Mouse (Mus musculus) hindbrain, embryonic 12.5 days (tissue): ENCODE measurements around the gene Gm5965. TPM values are rescaled to one million over a fixed set of nuclear protein-coding genes. Genes with fewer than 3 reads are reported as not detected.
"Not testable (repeated sequence)": the region's sequence is repeated elsewhere in the genome, so short reads cannot be mapped to it uniquely, and the experiment has no call there.

Experiments
- ATAC-seq: fragments of 200-750 bp; cut with Nextera tagmentation; 2 replicates; pipeline ENCODE4 v1.8.0; 2017; ENCODE audit warnings: moderate TSS enrichment; ENCODE audit not compliant: low FRiP score
- H3K27ac ChIP-seq: fragments of 300-500 bp; sonication (generic); 2 replicates; pipeline ENCODE4 v1.5.1; 2016; ENCODE audit warnings: mild to moderate bottlenecking
- H3K27me3 ChIP-seq: fragments of 300-500 bp; sonication (generic); 2 replicates; pipeline ENCODE4 v1.6.1; 2016; ENCODE audit warnings: mild to moderate bottlenecking
- H3K36me3 ChIP-seq: fragments of 300-500 bp; sonication (generic); 2 replicates; pipeline ENCODE4 v1.6.1; 2016; ENCODE audit warnings: mild to moderate bottlenecking
- H3K4me1 ChIP-seq: fragments of 300-500 bp; sonication (generic); 2 replicates; pipeline ENCODE4 v1.6.1; 2016
- H3K4me2 ChIP-seq: fragments of 300-500 bp; sonication (generic); replicated peaks from 2 replicates; pipeline ENCODE4 v1.6.1; 2016; ENCODE audit warnings: mild to moderate bottlenecking
- H3K4me3 ChIP-seq: fragments of 300-500 bp; sonication (generic); 2 replicates; pipeline ENCODE4 v1.5.1; 2016; ENCODE audit warnings: mild to moderate bottlenecking
- H3K9ac ChIP-seq: fragments of 300-500 bp; sonication (generic); 2 replicates; pipeline ENCODE4 v1.6.1; 2016; ENCODE audit warnings: mild to moderate bottlenecking, moderate library complexity
- H3K9me3 ChIP-seq: fragments of 300-500 bp; sonication (generic); replicated peaks from 2 replicates; pipeline ENCODE4 v1.6.1; 2016; ENCODE audit warnings: mild to moderate bottlenecking
- WGBS: fragments of 180-500 bp; shearing (Covaris S2); methylation state at CpG from one replicate; pipeline ENCODE4 v1.1.7; 2016; 5-methylcytosine and 5-hydroxymethylcytosine counted together
- polyA plus RNA-seq: library from polyadenylated mRNA; unstranded; fragments of >200 nt; fragmentation: Nextera tagmentation; extraction: Ambion mirVana; gene quantifications from 2 replicates; pipeline ENCODE4 v1.2.1, GENCODE M21; 2016

Gene Gm5965
- not detected in 2 replicates for polyA plus RNA-seq

- WGBS, result 91% methylated on average over 6 of the region's 6 CpGs
- ATAC-seq, result no peak
- no peaks in the 10 kb centered on the region for H3K27me3 ChIP-seq
These were observed at the start of gene Gm5965 for GRCm38 (mm10) chr16:88777596-88777995. TSS of gene Gm5965 (plus strand) at chr16:88777896.

GRCm38 (mm10) chr16:88728812-88729275, 48.9 kb upstream of the Gm5965 start, which contains the start of gene Krtap13-1:
TSS of gene Krtap13-1 (plus strand) at chr16:88728862.
- WGBS, result 79% methylated on average over 4 of the region's 4 CpGs
- no peaks in the 10 kb centered on the region for H3K36me3 ChIP-seq

More at GRCm38 (mm10) chr16:88777596-88777995, at the start of gene Gm5965:
- Histone ChIP-seq H3K4me3 (no peak within 1 kb of the TSS), H3K4me2 (no peak within 1 kb of the TSS), H3K36me3 (no peaks in the 10 kb centered on the region), H3K4me1 (no peaks in the 10 kb centered on the region), H3K9me3 (no peaks in the 10 kb centered on the region), H3K27ac (no peak within 1 kb of the TSS), H3K9ac (no peak within 1 kb of the TSS)

GRCm38 (mm10) chr16:88735391-88735790, 42.3 kb upstream of the Gm5965 start:
- Histone ChIP-seq H3K4me2 (no peak overlapping the region), H3K9ac (no peak overlapping the region), H3K4me1 (no peaks in the 10 kb centered on the region), H3K4me3 (no peak overlapping the region), H3K27me3 (no peaks in the 10 kb centered on the region), H3K27ac (no peak overlapping the region), H3K9me3 (no peaks in the 10 kb centered on the region), H3K36me3 (no peaks in the 10 kb centered on the region)
- ATAC-seq, result no peak
- WGBS, result 61% methylated on average over 2 of the region's 2 CpGs

More at GRCm38 (mm10) chr16:88728812-88729275, 48.9 kb upstream of the Gm5965 start, which contains the start of gene Krtap13-1:
- Histone ChIP-seq H3K4me2 (no peak within 1 kb of the TSS), H3K4me3 (no peak within 1 kb of the TSS), H3K9me3 (no peaks in the 10 kb centered on the region), H3K27ac (no peak within 1 kb of the TSS), H3K4me1 (no peaks in the 10 kb centered on the region), H3K9ac (no peak within 1 kb of the TSS), H3K27me3 (no peaks in the 10 kb centered on the region)
- ATAC-seq, result no peak

GRCm38 (mm10) chr16:88744750-88745340, 32.9 kb upstream of the Gm5965 start:
- no peak overlapping the region for H3K4me3 ChIP-seq
- WGBS, result 88% methylated on average over 4 of the region's 4 CpGs
- no peaks in the 10 kb centered on the region for H3K27me3 ChIP-seq
- no peak overlapping the region for H3K9ac ChIP-seq
- H3K36me3 ChIP-seq, result no peaks in the 10 kb centered on the region
- no peaks in the 10 kb centered on the region for H3K4me1 ChIP-seq
- H3K4me2 ChIP-seq, result no peak overlapping the region
- no peak for ATAC-seq
- H3K9me3 ChIP-seq, result no peaks in the 10 kb centered on the region
- no peak overlapping the region for H3K27ac ChIP-seq

GRCm38 (mm10) chr16:88747943-88748342, 29.8 kb upstream of the Gm5965 start:
- Histone ChIP-seq H3K36me3 (no peaks in the 10 kb centered on the region), H3K27me3 (no peaks in the 10 kb centered on the region), H3K4me1 (no peaks in the 10 kb centered on the region), H3K9me3 (no peaks in the 10 kb centered on the region), H3K9ac (no peak overlapping the region), H3K4me3 (no peak overlapping the region), H3K27ac (no peak overlapping the region), H3K4me2 (no peak overlapping the region)
- no peak for ATAC-seq
- WGBS, result 84% methylated on average over 4 of the region's 4 CpGs

- H3K27me3 ChIP-seq, H3K4me3 ChIP-seq, H3K4me1 ChIP-seq, H3K4me2 ChIP-seq, H3K9ac ChIP-seq, H3K36me3 ChIP-seq, ATAC-seq, H3K9me3 ChIP-seq, H3K27ac ChIP-seq: not testable (repeated sequence)
- WGBS, result 88% methylated on average over 3 of the region's 3 CpGs
These were observed 26.2 kb upstream of the Gm5965 start, which contains the start of gene Krtap13 for GRCm38 (mm10) chr16:88751535-88751934. TSS of gene Krtap13 (minus strand) at chr16:88751635.

GRCm38 (mm10) chr16:88758547-88758946, 19.1 kb upstream of the Gm5965 start, which contains the start of gene 2310034C09Rik:
TSS of gene 2310034C09Rik (plus strand) at chr16:88758847.
- ATAC-seq, H3K9ac ChIP-seq, H3K4me3 ChIP-seq, H3K4me2 ChIP-seq, H3K4me1 ChIP-seq, H3K27me3 ChIP-seq, H3K36me3 ChIP-seq, H3K27ac ChIP-seq, H3K9me3 ChIP-seq: not testable (repeated sequence)
- WGBS, result 92% methylated on average over 3 of the region's 3 CpGs

- Histone ChIP-seq H3K9me3 (no peaks in the 10 kb centered on the region), H3K27me3 (no peaks in the 10 kb centered on the region), H3K9ac (no peak within 1 kb of the TSS), H3K4me2 (no peak within 1 kb of the TSS), H3K4me1 (no peaks in the 10 kb centered on the region), H3K36me3 (no peaks in the 10 kb centered on the region), H3K4me3 (no peak within 1 kb of the TSS), H3K27ac (no peak within 1 kb of the TSS)
- ATAC-seq, result no peak
- WGBS, result 84% methylated on average over 2 of the region's 2 CpGs
These were observed 3.6 kb upstream of the Gm5965 start, which contains the start of gene 2310057N15Rik for GRCm38 (mm10) chr16:88774106-88774505. TSS of gene 2310057N15Rik (minus strand) at chr16:88774206.

GRCm38 (mm10) chr16:88786786-88787185, 9.1 kb downstream of the Gm5965 start:
- ATAC-seq, result no peak
- no peak overlapping the region for H3K4me3 ChIP-seq
- 80% methylated on average over 2 of the region's 2 CpGs for WGBS
- no peaks in the 10 kb centered on the region for H3K4me1 ChIP-seq
- H3K9ac ChIP-seq, result no peak overlapping the region
- no peaks in the 10 kb centered on the region for H3K9me3 ChIP-seq
- H3K36me3 ChIP-seq, result no peaks in the 10 kb centered on the region
- H3K27ac ChIP-seq, result no peak overlapping the region
- no peak overlapping the region for H3K4me2 ChIP-seq
- H3K27me3 ChIP-seq, result no peaks in the 10 kb centered on the region

- ATAC-seq, result no peak
- no peaks in the 10 kb centered on the region for H3K27me3 ChIP-seq
- no peak within 1 kb of the TSS for H3K4me3 ChIP-seq
- H3K9me3 ChIP-seq, result no peaks in the 10 kb centered on the region
- no peak within 1 kb of the TSS for H3K9ac ChIP-seq
- H3K4me2 ChIP-seq, result no peak within 1 kb of the TSS
- H3K27ac ChIP-seq, result no peak within 1 kb of the TSS
- no peaks in the 10 kb centered on the region for H3K4me1 ChIP-seq
- WGBS, result 90% methylated on average over 2 of the region's 2 CpGs
- H3K36me3 ChIP-seq, result no peaks in the 10 kb centered on the region
These were observed 34.1 kb downstream of the Gm5965 start, which contains the start of gene Gm20741 for GRCm38 (mm10) chr16:88811827-88812226. TSS of gene Gm20741 (minus strand) at chr16:88812220.

- Histone ChIP-seq H3K27me3 (no peaks in the 10 kb centered on the region), H3K4me3 (no peak within 1 kb of the TSS), H3K4me2 (no peak within 1 kb of the TSS), H3K9ac (no peak within 1 kb of the TSS), H3K27ac (no peak within 1 kb of the TSS), H3K9me3 (no peaks in the 10 kb centered on the region), H3K36me3 (no peaks in the 10 kb centered on the region), H3K4me1 (no peaks in the 10 kb centered on the region)
- no peak for ATAC-seq
- WGBS, result 91% methylated on average over 3 of the region's 3 CpGs
These were observed 42.4 kb downstream of the Gm5965 start, which contains the start of gene Krtap15 for GRCm38 (mm10) chr16:88820066-88820465. TSS of gene Krtap15 (plus strand) at chr16:88820215.

- Histone ChIP-seq H3K4me3 (no peak overlapping the region), H3K9me3 (no peaks in the 10 kb centered on the region), H3K9ac (no peak overlapping the region), H3K36me3 (no peaks in the 10 kb centered on the region), H3K27me3 (no peaks in the 10 kb centered on the region), H3K4me1 (no peaks in the 10 kb centered on the region), H3K27ac (no peak overlapping the region), H3K4me2 (no peak overlapping the region)
- WGBS, result 81% methylated on average over 3 of the region's 3 CpGs
- no peak for ATAC-seq
These were observed 46.0 kb downstream of the Gm5965 start for GRCm38 (mm10) chr16:88823736-88824135.
